Mouse (Mus musculus) frontal cortex, postnatal 14 days (tissue): ENCODE measurements at regions not wholly inside any gene's neighbourhood (a gene's known extent, or its start where the extent isn't known, plus 50 kb on each side); places are given as distances from the start of the nearest gene placed in this dataset.

Experiments used
- DNase-seq, 2 experiments: peaks; one replicate each; pipeline ENCODE4 v3.0.0; 2022; ENCODE audit warnings: low spot score in 2 of 2

DNA sequence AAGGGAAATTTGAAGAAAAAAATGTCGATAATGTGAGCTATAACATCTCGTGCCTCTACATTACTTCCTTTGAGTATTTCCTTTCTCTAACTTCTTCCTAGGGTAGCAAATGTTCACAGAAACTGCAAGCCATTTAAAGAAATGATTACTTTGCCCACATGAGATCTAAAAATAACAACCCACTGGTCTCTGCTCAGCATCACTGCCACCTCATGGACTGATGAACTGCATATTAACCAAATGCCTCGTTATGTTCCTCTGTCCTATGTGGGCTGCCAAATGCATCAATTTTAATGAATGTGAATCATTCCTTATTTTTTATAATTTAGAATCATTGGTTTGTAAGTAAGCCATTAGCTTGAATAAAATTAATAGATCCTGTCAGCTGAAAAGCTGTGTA is 590.0 kb upstream of the Nr3c2 start:
- DNase-seq, result no peak

GRCm38 (mm10) chr8:76328540-76328939 is 570.7 kb upstream of the Nr3c2 start:
- DNase-seq, result no peak

DNA sequence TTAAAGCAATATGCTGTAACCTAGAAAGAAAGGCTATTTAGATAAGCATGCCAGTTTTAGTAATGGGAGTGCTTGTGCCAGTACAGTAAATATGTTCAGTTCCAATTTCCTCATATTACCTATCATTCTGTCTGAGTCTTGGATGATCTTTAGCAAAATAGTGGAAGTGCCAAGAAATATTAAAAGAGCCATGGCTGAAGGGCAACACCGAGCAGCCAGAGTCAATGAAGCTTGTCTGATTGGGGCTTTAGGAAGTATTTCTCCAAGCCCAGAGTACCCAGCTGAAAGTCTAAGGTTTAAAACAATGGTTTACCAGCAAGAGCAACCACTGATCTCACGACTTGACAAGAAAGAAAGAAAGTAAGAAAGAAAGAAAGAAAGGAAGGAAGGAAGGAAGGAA is 556.2 kb upstream of the Nr3c2 start:
- no peak for DNase-seq

DNA sequence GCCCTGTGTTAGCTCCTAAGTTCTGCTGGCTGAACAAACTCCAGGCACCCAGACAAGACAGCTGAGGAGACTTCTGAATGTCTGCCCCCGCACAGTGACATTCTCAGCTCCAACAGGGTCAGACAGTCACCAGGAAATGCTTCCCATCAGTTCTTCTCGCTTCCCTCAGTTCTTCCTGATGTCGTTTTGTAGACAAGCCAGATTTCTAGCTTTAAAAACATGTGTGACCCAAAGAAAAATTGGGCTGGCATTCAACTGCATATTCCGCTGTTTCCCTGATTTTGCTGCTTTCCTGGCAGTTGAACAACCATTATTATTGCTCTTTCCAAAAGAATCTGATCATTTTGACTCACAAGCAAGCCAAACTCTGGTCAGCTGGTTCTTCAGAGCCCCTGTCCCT is 553.1 kb upstream of the Nr3c2 start:
- DNase-seq, result no peak

DNA sequence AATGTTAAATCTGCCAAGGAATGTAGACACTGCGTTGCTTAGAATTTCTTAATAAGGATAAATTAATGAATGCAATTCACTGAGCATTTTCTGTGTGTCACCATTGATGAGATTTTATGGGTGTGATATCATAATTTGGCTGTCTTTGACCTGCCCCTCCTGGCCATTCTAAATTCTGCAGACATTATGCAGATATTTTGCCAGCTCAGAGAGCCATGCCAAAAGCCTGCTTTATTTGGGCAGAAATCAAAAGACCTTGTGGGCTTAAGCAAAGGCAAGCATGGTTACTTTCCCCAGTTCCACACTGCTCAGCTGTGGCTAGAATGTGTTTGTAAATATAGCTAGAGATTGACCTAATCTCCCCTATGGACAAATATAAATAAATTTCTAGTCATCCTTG is 552.4 kb upstream of the Nr3c2 start:
- DNase-seq, result no peak

GRCm38 (mm10) chr8:76374314-76374713 is 524.9 kb upstream of the Nr3c2 start:
- DNase-seq, result no peak

DNA sequence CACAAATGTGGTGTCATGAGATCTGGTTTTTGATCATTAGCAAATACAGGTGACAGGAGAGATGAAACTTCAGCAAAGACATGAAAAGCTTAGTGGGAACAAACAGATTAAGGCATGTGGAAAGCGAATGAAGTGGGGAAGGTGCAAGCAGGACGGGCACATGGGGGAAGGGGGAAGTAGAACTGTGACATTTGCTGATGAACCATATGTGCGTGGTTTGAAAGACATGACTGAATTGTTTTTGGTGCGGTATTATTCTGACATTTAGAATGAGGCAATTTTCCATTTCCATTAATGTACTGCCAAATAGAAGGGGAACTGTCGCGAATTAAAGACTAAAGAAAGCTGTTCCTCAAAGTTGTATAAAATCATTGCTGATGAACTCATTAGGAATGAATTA is 521.5 kb upstream of the Nr3c2 start:
- DNase-seq, result no peak

- no peak for DNase-seq
Measured at GRCm38 (mm10) chr8:76381643-76382042, 517.6 kb upstream of the Nr3c2 start.

DNA sequence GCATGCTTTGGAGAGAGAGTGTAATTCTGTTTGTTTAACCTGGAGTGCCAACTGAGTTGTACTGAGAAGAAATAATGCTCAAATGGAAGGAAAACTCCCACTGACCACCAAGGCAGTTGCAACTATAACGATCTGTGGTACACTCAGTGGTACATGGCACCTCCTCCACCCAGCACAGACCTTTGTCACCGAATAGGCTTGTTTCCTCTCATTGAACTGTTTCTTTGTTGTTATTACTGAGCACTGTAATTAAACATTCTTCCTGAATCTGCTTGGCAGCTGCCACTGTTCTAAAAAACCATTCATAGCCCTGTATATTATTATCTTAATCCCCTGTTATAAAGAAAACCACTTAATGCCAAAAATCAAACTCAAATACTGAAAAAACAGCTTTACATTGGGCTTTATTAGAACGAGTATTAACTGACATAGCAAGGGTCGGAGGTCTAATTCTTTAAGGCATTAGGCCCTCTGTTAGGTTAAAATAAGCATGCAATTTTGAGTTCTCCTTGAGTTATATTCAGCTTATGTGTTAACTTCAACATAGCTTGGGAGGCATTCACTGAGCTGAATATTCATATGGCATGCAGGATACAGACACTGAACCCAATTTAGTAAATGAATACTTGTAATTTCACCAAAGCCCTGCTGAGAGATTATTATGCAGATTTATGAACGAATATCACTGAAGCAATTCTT is 515.5 kb upstream of the Nr3c2 start:
- DNase-seq, result no peak

DNA sequence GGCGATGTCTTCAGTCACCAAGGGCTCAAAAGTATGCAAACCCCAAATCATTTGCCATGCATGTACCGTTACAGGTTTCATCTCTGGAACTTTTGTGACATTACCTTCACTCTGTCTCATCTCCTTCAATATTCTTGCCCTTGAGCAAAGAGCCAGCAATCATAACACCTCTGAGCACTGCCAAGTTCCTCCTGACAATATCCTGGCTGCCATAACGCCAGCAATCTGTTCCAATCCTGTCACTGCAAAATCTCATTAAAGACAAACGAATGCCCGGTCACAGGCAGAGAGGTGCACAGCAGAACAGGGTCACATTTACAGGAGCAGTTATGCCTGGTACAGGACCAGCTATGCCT is 515.0 kb upstream of the Nr3c2 start:
- DNase-seq, result peak in 1 of 2 experiments; percentile 4

DNA sequence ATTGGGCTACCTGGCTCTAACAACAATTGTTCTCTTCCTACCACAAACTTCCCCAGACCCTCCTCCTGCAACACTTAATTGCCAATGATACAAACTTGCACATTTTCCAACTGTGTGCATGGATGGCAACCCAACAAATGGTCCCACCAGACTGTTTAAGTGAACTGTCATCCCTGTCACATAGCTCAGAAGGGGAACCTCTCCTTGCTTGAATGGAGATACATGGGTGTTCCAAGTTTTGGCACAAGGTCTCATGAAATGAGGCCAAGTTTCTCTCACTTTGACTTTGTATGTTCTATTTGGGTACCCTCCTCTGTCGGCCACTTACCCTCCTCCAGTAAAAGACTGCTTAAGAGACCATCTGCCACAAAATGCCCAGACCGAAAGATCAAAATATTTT is 507.2 kb upstream of the Nr3c2 start:
- DNase-seq, result no peak

DNA sequence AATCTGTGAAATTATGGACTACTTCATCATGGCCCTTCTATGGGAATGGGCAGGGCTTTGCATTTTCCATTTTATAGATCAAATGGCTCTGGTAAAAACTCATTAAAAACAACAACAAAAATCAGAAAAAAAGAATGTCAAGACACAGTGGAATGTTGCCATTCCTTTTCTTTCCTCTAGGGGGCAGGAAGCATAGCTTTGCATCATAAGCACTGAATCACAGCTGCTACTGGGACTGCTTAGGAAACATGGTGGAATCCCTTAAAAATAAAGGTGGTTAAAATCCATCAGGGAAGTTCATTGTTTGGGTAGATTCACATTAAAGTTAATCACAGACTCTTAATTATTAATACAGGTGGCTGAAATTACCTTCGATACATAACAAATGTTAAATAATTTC is 476.8 kb upstream of the Nr3c2 start:
- DNase-seq, result no peak

DNA sequence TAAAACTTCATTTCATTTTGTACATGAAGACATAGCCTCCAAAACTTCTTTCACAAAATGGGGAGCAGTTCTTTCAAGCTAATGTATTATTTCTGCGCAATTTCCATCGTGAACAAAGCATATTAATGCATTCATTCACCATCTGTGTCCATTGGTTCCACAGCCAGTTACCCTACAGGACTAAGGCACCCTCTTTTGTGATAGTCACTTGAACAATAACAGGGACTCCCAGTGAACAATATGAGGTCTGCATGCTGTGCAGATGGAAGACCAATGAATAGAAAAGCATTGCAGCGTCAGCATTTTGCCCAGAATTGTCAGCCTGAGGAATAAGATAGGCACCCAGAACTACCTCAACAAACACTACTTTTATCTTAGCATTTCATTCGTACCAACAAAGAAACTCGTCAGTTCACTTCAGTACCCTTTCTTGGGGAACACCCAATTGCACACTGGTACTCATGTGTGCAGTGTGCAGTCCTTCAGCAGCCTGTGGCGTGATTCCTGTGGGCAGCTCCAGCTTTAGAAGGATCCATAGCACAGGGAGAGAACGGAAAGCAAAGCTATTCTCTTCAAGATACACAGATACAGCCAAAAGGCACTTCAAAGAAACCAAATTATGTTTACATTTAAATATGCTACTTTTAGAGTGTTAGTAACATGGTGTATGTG is 476.2 kb upstream of the Nr3c2 start:
- DNase-seq, result no peak

GRCm38 (mm10) chr8:76429818-76430217 is 469.4 kb upstream of the Nr3c2 start:
- DNase-seq, result no peak

- DNase-seq, result no peak
Measured at GRCm38 (mm10) chr8:76432813-76433212, 466.4 kb upstream of the Nr3c2 start.

DNA sequence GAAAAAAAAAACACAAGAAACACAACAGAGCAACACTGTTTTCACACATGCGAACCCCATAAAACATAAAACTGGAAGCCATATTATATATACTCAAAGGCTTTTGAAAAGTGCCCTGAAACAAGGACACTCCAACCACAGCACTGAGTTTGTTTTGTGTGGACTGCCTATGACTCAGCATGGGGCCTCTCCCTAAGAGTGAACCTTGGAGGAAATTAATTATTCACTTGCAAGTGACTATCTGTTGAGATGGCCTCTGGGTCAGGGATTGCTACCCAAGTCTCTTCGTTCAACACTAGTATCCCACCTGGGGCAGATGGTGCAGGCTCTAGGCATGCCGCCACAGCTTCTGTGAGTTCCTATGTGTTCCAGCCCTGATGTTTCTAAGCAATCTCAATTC is 461.3 kb upstream of the Nr3c2 start:
- no peak for DNase-seq

GRCm38 (mm10) chr8:76474464-76475208 is 424.6 kb upstream of the Nr3c2 start:
- DNase-seq, result no peak

DNA sequence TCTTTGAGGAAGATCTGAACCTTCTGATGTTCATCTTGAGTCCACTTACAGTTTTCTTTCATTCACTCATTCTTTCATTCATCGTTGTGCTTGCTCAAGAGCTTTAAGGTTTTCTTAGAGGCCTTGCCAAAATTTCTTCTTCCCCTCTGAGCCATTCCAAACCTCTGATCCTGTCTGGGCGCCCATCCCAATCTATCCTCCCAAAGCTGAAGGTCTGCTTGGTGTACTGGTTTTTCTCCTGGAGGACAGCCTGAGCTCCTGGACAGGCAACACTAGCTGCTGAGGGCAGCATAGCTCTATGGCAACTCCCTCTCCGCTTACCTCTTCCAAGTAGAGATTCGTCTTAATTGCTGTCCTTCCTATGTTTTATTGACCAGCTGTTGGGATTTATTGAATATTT is 420.3 kb upstream of the Nr3c2 start:
- DNase-seq, result no peak

DNA sequence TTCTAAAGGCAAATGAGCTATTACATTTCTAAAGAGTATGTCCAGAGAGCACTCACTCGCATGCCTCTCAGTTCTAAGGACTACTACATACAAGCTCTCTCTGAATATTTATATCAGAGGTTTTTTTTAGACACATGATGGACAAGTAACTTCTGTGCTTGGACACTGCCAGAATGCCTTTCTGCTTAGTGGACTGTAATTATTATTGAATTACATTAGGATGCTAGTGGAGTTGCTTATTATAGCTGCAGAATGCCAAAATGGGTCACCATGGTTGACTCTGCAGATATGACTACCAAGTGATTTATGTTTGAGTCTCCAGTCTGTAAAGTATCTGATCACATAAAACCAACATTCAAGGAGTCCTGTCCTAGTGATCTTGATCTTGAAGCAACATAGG is 395.6 kb upstream of the Nr3c2 start:
- no peak for DNase-seq

- DNase-seq, result no peak
Measured at GRCm38 (mm10) chr8:76507247-76507646, 392.0 kb upstream of the Nr3c2 start.

DNA sequence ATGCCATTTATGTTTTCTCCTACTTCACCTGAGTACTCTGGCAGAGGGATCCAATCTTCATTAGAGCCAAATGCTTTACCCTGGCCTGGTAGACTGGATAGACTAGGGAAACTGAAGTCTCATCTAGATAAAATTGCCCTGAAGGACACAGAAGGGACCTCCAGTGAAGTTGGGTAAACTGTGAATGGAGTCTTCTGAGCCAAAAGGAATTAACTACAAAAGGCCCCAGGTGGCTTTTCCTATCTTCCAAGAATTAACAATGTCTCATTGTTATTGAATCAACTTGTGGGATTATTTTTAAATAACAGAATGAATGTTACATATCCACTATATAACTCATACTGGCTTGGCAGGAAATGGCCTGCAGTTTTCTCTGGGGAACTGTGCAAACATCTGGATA is 390.0 kb upstream of the Nr3c2 start:
- no peak for DNase-seq

DNA sequence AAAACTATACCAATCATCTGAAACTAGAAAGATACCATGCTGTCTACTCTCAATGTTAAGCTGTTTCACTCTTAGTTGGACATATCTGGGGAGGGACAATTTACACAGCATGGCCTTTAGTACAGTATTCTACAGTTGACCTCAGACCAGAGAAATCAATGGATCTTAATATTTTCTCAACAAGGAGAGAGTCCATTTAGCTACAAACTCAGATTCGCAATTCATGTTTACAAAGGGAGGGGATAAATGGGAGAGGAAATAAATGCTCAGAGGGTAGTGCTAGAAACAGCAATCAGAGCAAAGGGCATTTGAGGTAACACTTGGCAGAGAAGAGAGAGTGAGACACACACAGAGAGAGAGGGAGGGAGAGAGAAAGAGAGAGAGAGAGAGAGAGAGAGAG is 385.1 kb upstream of the Nr3c2 start:
- no peak for DNase-seq

DNA sequence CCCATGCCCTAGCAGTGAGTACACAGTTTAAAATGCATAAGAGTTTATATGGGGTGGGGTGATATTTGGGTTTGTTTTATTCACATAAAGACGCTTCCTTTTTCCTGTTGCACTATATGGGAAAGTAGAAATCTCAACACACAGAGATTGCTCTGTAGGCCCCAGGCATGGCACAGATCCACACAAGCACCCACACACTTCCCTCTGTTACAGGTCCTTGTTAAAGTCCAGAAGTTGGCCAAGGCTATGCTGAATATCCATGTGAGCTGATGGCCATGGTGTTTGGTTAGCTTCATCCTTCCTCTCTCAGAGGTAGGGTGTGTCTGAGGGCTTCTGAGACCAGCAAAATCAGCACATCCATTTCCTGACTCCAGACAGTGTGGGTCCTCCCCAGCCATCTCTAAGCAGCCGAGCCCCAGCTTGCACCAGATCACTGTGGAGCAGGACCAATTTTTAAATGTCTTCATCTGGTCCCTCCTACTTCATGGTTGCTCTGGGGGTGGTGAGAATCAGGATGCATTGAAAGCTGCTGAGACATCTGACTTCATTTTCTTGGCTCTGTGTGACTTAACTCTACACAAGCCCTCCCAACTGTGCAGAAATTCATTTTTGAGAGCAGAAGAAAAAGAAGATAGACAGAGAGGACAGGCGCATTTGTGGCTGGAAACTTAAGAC is 360.3 kb upstream of the Nr3c2 start:
- no peak for DNase-seq
